Mouse (Mus musculus) limb, embryonic 15.5 days (tissue): ENCODE data around the gene Mrtfa. TPM values are rescaled to one million over a fixed set of nuclear protein-coding genes. Genes with fewer than 3 reads are reported as not detected.

Experiments
- polyA plus RNA-seq: library from polyadenylated mRNA; unstranded; fragments of >200 nt; fragmentation: Nextera tagmentation; extraction: Ambion mirVana; gene quantifications from 2 replicates; pipeline ENCODE4 v1.2.1, GENCODE M21; 2015

The Mrtfa gene
- polyA plus RNA-seq, 1 experiment from 2014 or later = 29.4 TPM

Other genes starting within 250 kb of the Mrtfa start
- 140 and 141 TPM in 2 replicates for gene Adsl, start 242.3 kb downstream of the Mrtfa start, polyA plus RNA-seq
- 26.0 and 34.0 TPM in 2 replicates for gene Sgsm3, start 213.0 kb downstream of the Mrtfa start, polyA plus RNA-seq
- 1.0 and 1.9 TPM in 2 replicates for gene Mchr1, start 44.7 kb upstream of the Mrtfa start, polyA plus RNA-seq
- 119 and 124 TPM in 2 replicates for gene Slc25a17, start 170.1 kb upstream of the Mrtfa start, polyA plus RNA-seq
- 148 and 151 TPM in 2 replicates for gene St13, start 209.3 kb upstream of the Mrtfa start, polyA plus RNA-seq
- gene Xpnpep3, start 209.4 kb upstream of the Mrtfa start, polyA plus RNA-seq = 11.0 and 12.0 TPM in 2 replicates
- gene Dnajb7, start 217.5 kb upstream of the Mrtfa start, polyA plus RNA-seq = 1.5 and 1.7 TPM in 2 replicates